Mouse (Mus musculus) hindbrain, embryonic 12.5 days (tissue): ENCODE data around the gene Acta1. TPM values are rescaled to one million over a fixed set of nuclear protein-coding genes. Genes with fewer than 3 reads are reported as not detected.

Source experiments
- polyA plus RNA-seq: library from polyadenylated mRNA; unstranded; fragments of >200 nt; fragmentation: Nextera tagmentation; extraction: Ambion mirVana; gene quantifications from 2 replicates; pipeline ENCODE4 v1.2.1, GENCODE M21; 2016

Acta1 gene
- polyA plus RNA-seq, 1 experiment from 2014 or later = 9.8 TPM

Other genes with a start within 250 kb of the Acta1 start
- gene Rhou, start 240.8 kb downstream of the Acta1 start, polyA plus RNA-seq = 11.2 and 11.6 TPM in 2 replicates
- gene Rab4a, start 88.8 kb downstream of the Acta1 start, polyA plus RNA-seq = 61.0 and 61.2 TPM in 2 replicates
- gene Ccsap, start 34.5 kb downstream of the Acta1 start, polyA plus RNA-seq = 6.8 and 8.0 TPM in 2 replicates
- gene Nup133, start 54.5 kb upstream of the Acta1 start, polyA plus RNA-seq = 39.2 and 42.1 TPM in 2 replicates
- gene Abcb10, start 88.4 kb upstream of the Acta1 start, polyA plus RNA-seq = 19.8 and 20.7 TPM in 2 replicates
- gene Taf5l, start 126.6 kb upstream of the Acta1 start, polyA plus RNA-seq = 32.6 and 34.4 TPM in 2 replicates
- gene Urb2, start 126.8 kb upstream of the Acta1 start, polyA plus RNA-seq = 5.9 and 6.4 TPM in 2 replicates